Mouse (Mus musculus): ENCODE results near the gene Gm47791.
A peak's percentile ranks its signal among the peaks of the same experiment; 100 is the strongest.

Gm47791 gene

GRCm38 (mm10) chr1:82771022-82771586 lies at the start of gene Gm47791:
TSS of gene Gm47791 (minus strand) at chr1:82771243.
- no peak for DNase-seq (ENCODE audit: low read depth, low spot score)
- Histone ChIP-seq H3K27me3 (ENCODE audit: control insufficient read depth, insufficient read depth, low read length, poor library complexity, severe bottlenecking) (no peaks in the 10 kb centered on the region), H3K36me3 (ENCODE audit: control insufficient read depth, insufficient read depth, low read length, poor library complexity, severe bottlenecking) (no peaks in the 10 kb centered on the region)

GRCm38 (mm10) chr1:82820626-82821186 lies 49.7 kb upstream of the Gm47791 start:
- no peak for DNase-seq (ENCODE audit: low read depth, low spot score)
- Histone ChIP-seq H3K27me3 (ENCODE audit: control insufficient read depth, insufficient read depth, low read length, poor library complexity, severe bottlenecking) (no peaks in the 10 kb centered on the region), H3K36me3 (ENCODE audit: control insufficient read depth, insufficient read depth, low read length, poor library complexity, severe bottlenecking) (no peaks in the 10 kb centered on the region)

GRCm38 (mm10) chr1:82820179-82820578 lies 49.1 kb upstream of the Gm47791 start:
- H3K36me3 ChIP-seq (ENCODE audit: control insufficient read depth, insufficient read depth, low read length, poor library complexity, severe bottlenecking) = no peaks in the 10 kb centered on the region
- DNase-seq (ENCODE audit: low read depth, low spot score) = no peak
- no peaks in the 10 kb centered on the region for H3K27me3 ChIP-seq (ENCODE audit: control insufficient read depth, insufficient read depth, low read length, poor library complexity, severe bottlenecking)

- H3K36me3 ChIP-seq (ENCODE audit: control insufficient read depth, insufficient read depth, low read length, poor library complexity, severe bottlenecking) = no peaks in the 10 kb centered on the region
- DNase-seq (ENCODE audit: low read depth, low spot score) = no peak
- H3K27me3 ChIP-seq (ENCODE audit: control insufficient read depth, insufficient read depth, low read length, poor library complexity, severe bottlenecking) = no peaks in the 10 kb centered on the region
These were observed 48.3 kb upstream of the Gm47791 start for GRCm38 (mm10) chr1:82819366-82819765.

GRCm38 (mm10) chr1:82815941-82816716 lies 45.1 kb upstream of the Gm47791 start:
- no peaks in the 10 kb centered on the region for H3K27me3 ChIP-seq (ENCODE audit: control insufficient read depth, insufficient read depth, low read length, poor library complexity, severe bottlenecking)
- DNase-seq (ENCODE audit: low read depth, low spot score) = no peak
- no peaks in the 10 kb centered on the region for H3K36me3 ChIP-seq (ENCODE audit: control insufficient read depth, insufficient read depth, low read length, poor library complexity, severe bottlenecking)

GRCm38 (mm10) chr1:82811766-82812165 lies 40.7 kb upstream of the Gm47791 start:
- Histone ChIP-seq H3K27me3 (ENCODE audit: control insufficient read depth, insufficient read depth, low read length, poor library complexity, severe bottlenecking) (no peaks in the 10 kb centered on the region), H3K36me3 (ENCODE audit: control insufficient read depth, insufficient read depth, low read length, poor library complexity, severe bottlenecking) (no peaks in the 10 kb centered on the region)
- DNase-seq (ENCODE audit: low read depth, low spot score) = no peak

- no peaks in the 10 kb centered on the region for H3K27me3 ChIP-seq (ENCODE audit: control insufficient read depth, insufficient read depth, low read length, poor library complexity, severe bottlenecking)
- no peaks in the 10 kb centered on the region for H3K36me3 ChIP-seq (ENCODE audit: control insufficient read depth, insufficient read depth, low read length, poor library complexity, severe bottlenecking)
- no peak for DNase-seq (ENCODE audit: low read depth, low spot score)
These were observed 37.5 kb upstream of the Gm47791 start for GRCm38 (mm10) chr1:82808564-82808963.

- H3K27me3 ChIP-seq (ENCODE audit: control insufficient read depth, insufficient read depth, low read length, poor library complexity, severe bottlenecking) = no peaks in the 10 kb centered on the region
- DNase-seq (ENCODE audit: low read depth, low spot score) = no peak
- no peaks in the 10 kb centered on the region for H3K36me3 ChIP-seq (ENCODE audit: control insufficient read depth, insufficient read depth, low read length, poor library complexity, severe bottlenecking)
These were observed 36.2 kb upstream of the Gm47791 start for GRCm38 (mm10) chr1:82807206-82807605.

GRCm38 (mm10) chr1:82806391-82806790 lies 35.3 kb upstream of the Gm47791 start:
- Histone ChIP-seq H3K27me3 (ENCODE audit: control insufficient read depth, insufficient read depth, low read length, poor library complexity, severe bottlenecking) (no peaks in the 10 kb centered on the region), H3K36me3 (ENCODE audit: control insufficient read depth, insufficient read depth, low read length, poor library complexity, severe bottlenecking) (no peaks in the 10 kb centered on the region)
- DNase-seq (ENCODE audit: low read depth, low spot score) = no peak

- H3K27me3 ChIP-seq (ENCODE audit: control insufficient read depth, insufficient read depth, low read length, poor library complexity, severe bottlenecking) = no peaks in the 10 kb centered on the region
- no peak for DNase-seq (ENCODE audit: low read depth, low spot score)
- no peaks in the 10 kb centered on the region for H3K36me3 ChIP-seq (ENCODE audit: control insufficient read depth, insufficient read depth, low read length, poor library complexity, severe bottlenecking)
These were observed 33.0 kb upstream of the Gm47791 start for GRCm38 (mm10) chr1:82804059-82804458.

GRCm38 (mm10) chr1:82803608-82804007 lies 32.6 kb upstream of the Gm47791 start:
- H3K27me3 ChIP-seq (ENCODE audit: control insufficient read depth, insufficient read depth, low read length, poor library complexity, severe bottlenecking) = no peaks in the 10 kb centered on the region
- no peaks in the 10 kb centered on the region for H3K36me3 ChIP-seq (ENCODE audit: control insufficient read depth, insufficient read depth, low read length, poor library complexity, severe bottlenecking)
- DNase-seq (ENCODE audit: low read depth, low spot score) = peak; percentile 66

- no peaks in the 10 kb centered on the region for H3K27me3 ChIP-seq (ENCODE audit: control insufficient read depth, insufficient read depth, low read length, poor library complexity, severe bottlenecking)
- no peaks in the 10 kb centered on the region for H3K36me3 ChIP-seq (ENCODE audit: control insufficient read depth, insufficient read depth, low read length, poor library complexity, severe bottlenecking)
- no peak for DNase-seq (ENCODE audit: low read depth, low spot score)
These were observed 30.2 kb upstream of the Gm47791 start for GRCm38 (mm10) chr1:82801105-82801783.

- H3K36me3 ChIP-seq (ENCODE audit: control insufficient read depth, insufficient read depth, low read length, poor library complexity, severe bottlenecking) = no peaks in the 10 kb centered on the region
- H3K27me3 ChIP-seq (ENCODE audit: control insufficient read depth, insufficient read depth, low read length, poor library complexity, severe bottlenecking) = no peaks in the 10 kb centered on the region
- DNase-seq (ENCODE audit: low read depth, low spot score) = no peak
These were observed 27.9 kb upstream of the Gm47791 start for GRCm38 (mm10) chr1:82798922-82799321.

- Histone ChIP-seq H3K27me3 (ENCODE audit: control insufficient read depth, insufficient read depth, low read length, poor library complexity, severe bottlenecking) (no peaks in the 10 kb centered on the region), H3K36me3 (ENCODE audit: control insufficient read depth, insufficient read depth, low read length, poor library complexity, severe bottlenecking) (no peaks in the 10 kb centered on the region)
- DNase-seq (ENCODE audit: low read depth, low spot score) = no peak
These were observed 27.3 kb upstream of the Gm47791 start for GRCm38 (mm10) chr1:82798304-82798703.

- Histone ChIP-seq H3K36me3 (ENCODE audit: control insufficient read depth, insufficient read depth, low read length, poor library complexity, severe bottlenecking) (no peaks in the 10 kb centered on the region), H3K27me3 (ENCODE audit: control insufficient read depth, insufficient read depth, low read length, poor library complexity, severe bottlenecking) (no peaks in the 10 kb centered on the region)
- no peak for DNase-seq (ENCODE audit: low read depth, low spot score)
These were observed 26.0 kb upstream of the Gm47791 start for GRCm38 (mm10) chr1:82797088-82797487.
